Mouse (Mus musculus) CD8-positive naive resting alpha-beta T cell, adult 2 months (primary cell): ENCODE measurements around the gene Pdgfb.
A peak's percentile ranks its signal among the peaks of the same experiment; 100 is the strongest.

Source experiments
- DNase-seq, 2 experiments: peaks; one replicate each; pipeline ENCODE4 v3.0.0; 2022; ENCODE audit warnings: low read depth in 2 of 2, low spot score in 2 of 2

The Pdgfb gene

DNA sequence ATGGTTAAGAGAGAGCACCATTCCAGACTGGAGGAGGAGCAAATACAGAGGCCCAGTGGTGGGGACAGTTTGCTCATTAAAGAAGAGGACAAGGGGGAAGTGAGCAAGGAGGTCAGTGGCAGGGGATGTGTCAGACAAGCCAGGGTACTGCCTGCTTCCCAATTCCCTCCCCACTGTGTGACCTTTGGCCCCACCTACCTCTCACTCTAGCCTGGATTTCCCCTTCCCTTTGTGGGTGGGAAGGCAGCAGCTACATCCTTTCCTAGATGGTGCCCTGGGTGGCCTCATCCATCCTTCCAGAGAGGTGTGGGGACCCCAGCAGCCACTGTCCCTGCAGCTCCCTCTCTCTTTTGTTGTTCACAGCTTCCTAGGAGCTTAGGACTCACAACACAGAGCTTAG lies 20.1 kb upstream of the Pdgfb start:
- no peak for DNase-seq

DNA sequence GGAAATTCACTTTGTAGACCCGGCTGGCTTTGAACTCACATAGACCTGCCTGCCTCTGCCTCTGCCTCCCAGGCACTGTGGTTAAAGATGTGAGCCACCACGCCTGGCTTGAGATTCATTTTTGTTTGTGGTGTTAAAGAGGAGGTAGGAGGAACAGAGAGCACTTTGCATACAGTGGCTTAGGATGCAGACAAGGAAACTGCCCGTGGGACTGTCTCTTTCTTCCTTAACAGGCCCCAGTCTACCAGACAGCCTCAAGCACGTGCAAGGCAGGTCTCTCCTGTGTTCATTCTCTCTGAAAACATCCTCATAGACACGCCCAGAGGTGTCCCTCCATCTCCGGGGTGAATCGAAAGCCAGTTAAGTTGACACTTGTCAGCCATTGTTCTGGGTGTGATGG lies 19.6 kb upstream of the Pdgfb start:
- no peak for DNase-seq

DNA sequence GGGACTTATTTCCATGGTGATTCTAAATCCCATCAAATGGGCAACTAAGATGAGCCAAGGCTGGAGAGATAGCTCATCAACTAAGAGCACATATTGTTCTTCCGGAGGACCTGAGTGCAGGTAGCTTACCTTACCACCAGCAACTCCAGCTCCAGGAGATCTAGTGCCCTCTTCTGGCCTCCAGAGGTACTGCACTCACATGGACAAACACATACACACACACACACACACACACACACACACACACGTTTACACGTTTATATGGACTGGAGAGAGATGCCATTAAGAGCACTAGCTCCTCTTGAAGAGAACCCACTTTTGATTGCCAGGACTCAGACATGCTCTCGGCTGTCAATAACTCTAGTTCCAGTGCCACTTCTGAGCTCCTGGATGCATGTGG lies 16.4 kb upstream of the Pdgfb start:
- DNase-seq: no peak

DNA sequence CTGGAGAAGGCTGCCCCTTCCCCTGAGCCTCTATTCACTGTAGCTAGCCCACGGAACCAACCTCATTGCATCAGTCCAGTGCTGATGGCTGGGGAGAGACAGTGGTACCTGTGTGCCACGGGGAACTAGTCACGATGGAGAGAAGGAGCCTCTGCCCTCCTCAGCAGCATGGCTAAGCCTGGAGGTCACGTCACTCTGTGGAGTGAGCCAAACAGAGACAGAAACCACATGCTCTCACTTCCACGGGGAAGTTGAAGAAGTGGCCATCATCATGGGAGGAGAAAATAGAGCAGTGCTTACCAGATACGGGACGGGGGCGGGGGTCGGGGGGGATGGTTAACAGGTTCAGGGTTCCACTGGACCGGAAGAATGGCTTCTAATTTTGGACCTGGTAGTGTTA lies 15.6 kb upstream of the Pdgfb start:
- DNase-seq: no peak

DNA sequence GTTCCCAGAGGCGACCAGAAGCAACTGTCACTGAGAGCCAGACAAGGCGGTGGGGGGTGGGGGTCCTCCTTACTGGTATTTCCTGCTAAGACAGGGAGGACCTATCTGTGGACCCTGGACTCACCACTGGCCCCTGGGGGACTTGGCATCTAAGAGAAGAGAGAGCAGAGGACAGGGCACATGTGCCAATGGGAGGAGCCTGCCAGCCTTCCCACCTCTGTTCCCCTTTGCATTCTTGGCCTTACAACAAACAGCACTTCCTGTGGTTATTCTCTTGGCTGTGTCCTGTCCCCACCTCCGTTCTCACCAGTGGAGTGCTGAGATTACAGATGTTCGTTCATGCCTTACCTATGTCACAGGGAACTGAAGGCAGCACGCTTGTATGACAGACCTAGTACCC lies 14.1 kb upstream of the Pdgfb start:
- DNase-seq: no peak

DNA sequence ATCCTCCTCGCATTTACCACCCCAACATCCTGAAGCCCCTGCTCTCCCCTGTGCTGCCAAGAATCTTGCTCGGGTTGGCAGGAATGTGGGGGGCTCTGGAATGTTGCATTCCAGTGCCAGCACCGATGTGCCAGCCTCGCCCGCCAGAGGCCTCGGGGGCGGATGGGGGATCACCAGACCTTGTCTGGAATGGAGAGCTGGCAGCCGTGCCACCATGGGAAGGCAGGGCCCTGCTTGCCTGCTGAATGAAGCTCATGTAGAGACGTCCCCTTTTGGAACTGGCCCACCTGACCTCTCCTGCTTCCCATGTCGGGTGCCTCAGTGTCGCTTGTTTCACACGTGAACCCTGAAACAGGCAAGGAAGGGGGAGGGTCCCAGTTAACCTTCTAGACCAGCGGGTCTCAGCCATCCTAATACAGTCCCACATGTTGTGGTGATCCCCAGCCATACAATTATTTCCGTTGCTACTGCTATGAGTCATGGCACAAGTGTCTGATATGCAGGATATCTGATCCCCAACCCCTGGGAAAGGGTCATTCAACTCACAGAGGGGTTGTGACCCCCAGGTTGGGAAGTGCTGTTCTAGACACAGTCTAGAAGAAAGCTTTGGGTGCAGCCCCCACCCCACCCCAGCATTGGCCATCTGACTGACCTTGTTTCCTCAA lies 12.0 kb upstream of the Pdgfb start:
- DNase-seq: no peak

DNA sequence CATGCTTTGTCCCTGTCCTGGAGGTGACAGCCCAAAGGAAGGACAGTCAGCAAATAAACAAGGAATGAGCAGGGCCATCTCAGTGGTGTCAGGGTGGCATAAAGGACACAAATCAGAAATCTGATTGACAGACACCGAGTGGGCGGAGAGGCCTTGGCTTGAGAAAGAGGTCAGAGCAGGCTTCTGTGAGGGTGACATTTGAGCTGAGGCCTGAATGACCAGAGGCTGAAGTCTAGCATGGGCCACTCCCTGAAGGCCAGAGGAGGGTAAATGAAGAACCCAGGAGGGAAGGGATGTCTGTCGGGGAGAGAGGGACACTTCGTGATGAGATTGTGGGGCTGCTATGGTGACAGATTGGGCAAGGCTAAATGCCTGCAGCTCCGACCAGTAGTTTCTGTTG lies 11.3 kb upstream of the Pdgfb start:
- no peak for DNase-seq

DNA sequence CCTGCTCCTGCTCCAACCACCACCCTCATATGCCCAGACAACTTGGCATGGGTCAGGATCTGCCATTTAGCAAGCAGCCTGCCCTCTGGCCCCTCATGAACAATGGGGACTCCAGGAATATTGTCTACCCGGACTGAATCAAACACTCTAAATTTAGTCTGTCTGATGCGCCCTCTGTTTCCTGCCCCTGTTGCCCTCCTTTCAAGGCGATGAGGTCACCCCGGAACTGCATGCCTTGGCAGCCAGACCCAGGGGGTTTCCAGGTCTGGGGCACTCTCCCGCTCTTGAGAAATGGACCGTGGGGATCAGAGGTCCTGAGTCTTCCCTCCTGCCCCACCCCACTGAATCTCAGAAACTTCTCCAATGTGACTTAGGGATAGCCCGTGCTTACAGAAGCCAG lies 10.8 kb upstream of the Pdgfb start:
- DNase-seq: peak; percentile 32 to 53

DNA sequence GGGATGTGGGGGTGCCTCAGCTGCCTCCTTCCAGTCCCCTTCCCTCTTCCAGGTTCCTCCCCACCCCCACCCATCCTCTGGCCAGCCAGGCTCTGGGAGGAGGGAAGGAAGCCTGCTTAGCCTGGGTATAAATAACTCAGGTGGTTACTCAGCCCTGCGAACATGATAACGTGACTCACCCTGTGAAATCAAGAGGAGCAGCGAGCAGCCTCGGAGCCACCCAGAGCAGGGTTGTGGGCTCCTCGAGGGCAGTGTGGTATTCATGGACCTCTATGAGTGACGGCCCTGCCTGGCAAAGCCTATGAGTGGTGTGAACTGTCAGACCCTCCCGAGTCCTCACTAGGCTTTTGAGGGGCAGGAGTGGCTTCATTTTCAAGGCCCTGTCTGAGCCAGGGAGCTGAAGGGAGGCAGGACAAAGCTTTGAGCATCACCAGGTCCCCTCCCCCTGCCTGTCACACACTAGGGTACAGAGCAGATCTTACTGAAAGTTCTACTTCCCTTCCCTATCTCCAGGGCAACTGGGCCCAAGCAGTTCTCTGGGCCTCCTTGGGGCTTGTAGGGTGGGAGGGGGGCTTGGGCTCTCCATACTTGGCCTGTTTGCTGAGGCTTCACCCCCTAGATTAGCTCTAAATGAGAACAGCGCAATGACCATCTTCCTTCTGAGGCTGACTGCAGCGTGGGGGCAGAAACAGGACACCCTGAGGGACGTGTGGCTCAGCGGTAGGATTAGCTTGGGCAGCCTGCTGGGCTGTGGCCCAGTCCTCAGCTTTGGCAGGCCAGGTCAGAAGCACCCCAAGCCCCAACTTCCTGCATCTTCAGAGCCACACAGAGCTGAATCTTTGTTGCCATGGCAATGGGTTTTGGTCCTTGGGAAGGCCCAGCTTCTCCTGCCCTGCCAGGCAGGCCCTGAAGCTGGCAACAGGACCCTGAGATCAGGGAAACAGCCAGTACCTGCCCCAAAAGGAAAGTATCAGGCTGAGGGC lies 9.8 kb upstream of the Pdgfb start:
- DNase-seq: no peak

DNA sequence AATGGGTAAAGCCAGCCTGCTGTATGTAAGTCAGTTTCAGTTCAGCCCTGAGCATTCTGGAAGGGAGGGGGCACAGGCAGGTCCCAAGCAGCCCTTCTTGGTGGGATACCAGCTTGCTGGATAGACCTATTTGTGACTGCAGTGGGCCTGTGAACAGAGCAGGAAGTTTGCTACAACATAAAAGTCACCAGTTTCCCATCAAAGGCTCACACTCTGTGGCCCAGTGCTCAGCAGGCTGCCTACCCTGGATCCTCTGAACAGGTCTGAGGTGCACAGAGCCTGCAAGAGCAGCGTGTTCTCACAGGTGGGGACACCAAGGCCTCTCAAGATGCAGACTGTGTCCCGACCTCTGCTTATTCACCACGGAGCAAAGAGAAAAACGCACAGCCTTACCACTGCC lies 5.7 kb upstream of the Pdgfb start:
- peak in 1 of 2 experiments; percentile 38 for DNase-seq

DNA sequence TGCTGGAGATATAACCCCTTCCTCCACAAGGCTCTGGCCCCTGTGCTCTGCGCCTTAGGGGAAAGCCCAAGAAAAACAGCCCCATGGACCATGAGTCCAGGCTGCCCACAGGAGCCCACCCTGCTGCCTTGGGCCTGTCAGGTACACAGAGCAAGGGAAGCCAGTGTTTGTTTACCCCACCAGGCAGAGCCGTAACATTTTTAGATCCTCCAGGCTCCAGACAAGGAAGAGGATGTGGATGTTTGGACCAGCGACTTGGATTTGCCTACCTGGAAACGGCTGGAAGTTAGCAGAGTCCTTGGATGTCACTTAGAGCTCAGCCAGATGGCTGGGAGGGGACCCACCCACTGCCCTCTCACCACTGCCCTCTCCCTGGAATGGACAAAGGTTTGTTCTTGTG lies 4.8 kb upstream of the Pdgfb start:
- DNase-seq: no peak

DNA sequence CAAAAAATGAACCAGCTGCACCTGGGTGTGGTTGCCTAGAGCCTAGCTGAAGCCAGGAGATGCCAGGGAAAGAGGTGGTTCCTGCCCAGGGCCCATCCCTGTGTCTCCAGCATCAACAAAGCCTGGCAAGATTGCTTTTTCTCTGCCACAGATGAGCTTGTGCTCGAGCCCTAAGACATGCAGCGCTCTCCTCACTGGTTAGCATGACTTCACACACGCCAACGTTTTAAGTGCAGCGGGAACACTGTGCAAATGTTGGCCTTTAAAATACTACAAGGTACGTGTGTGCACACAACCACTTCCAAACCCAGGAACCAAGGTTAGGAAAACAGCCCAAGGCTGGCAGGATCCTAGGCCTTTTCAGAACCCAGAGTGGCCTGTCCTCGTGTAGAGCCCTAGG lies 4.4 kb upstream of the Pdgfb start:
- no peak for DNase-seq

DNA sequence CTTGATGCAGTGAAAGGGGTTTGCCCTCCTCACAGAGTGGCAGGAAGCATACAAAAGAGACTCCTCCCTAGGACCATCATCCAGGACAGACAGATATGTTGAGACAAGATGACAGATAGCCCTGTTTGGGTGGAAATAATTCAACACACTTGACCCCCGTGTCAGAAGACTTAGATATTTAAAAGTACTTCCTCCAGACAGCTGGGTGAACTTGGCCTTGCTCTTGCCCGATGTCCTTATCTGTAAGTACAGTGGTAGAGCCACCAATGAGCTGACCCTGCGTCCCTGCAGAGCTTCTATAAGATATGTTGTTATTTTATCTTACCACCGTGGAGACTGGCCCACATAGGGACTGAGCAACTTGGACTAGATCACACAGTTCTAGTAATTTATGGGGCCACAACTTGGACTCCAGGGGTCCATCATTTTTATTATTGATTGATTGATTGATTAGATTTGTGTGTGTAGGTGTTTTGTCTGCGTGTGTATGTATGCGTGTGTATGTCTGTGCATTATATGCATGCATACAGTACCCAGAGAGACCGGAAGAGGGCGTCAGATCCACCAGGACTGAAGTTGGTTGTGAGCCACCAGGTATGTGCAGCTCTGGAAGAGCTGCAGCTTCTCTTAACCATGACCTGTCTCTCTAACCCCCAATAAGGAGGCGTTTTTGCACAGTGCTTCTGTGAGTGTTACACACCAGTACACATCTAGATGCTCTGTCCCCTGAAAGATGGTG lies 2.0 kb upstream of the Pdgfb start:
- no peak for DNase-seq

DNA sequence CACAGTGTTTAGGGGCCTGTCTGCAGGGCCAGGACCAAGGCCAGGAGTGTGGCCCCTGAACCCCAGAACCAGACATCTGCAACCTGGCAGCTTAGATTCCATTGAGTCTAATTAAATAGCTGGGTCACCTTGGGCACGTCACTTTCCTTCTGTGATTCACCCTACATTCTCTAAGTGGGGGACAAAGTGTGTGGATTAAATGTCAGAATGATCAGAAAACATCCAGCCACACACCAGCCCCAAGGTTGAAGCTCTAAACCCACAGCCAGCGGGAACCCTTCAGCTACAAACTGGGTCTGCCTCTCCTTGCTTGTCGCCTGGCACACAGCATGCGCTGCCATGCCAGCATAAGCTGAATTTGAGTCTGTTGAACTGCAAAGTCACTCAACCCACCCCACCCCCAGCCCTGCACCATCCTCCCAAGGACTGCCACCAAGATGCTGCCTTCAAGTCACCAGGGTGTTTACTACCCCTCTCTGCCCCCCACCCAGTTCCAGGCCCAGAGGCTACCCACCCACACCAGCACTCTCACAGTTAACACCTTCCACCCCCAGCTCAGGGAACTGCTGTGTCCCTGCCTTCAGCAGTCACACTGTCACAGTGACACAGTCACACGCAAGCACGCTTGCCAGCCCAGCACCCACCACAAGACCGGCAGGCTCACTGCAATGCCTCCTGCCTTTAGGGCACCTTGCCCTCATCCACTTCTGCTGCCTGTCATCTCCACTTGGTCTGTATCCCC lies 605 bp upstream of the Pdgfb start:
- DNase-seq: no peak

DNA sequence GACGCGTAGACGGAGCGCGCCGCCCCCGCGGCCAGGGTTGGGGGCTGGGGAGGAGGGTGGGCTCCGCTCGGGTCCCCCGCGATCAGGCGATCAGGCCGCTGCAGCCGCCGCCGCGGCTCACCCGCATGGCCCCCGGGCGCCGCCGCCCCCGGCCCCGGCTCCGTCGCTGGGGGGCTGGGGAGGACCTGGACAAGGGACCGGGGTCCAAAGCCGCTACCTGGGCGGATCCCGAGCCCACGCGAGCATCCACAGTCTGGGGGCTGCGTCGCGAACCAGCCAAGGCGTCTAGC lies 801 bp downstream of the Pdgfb start:
- no peak for DNase-seq

DNA sequence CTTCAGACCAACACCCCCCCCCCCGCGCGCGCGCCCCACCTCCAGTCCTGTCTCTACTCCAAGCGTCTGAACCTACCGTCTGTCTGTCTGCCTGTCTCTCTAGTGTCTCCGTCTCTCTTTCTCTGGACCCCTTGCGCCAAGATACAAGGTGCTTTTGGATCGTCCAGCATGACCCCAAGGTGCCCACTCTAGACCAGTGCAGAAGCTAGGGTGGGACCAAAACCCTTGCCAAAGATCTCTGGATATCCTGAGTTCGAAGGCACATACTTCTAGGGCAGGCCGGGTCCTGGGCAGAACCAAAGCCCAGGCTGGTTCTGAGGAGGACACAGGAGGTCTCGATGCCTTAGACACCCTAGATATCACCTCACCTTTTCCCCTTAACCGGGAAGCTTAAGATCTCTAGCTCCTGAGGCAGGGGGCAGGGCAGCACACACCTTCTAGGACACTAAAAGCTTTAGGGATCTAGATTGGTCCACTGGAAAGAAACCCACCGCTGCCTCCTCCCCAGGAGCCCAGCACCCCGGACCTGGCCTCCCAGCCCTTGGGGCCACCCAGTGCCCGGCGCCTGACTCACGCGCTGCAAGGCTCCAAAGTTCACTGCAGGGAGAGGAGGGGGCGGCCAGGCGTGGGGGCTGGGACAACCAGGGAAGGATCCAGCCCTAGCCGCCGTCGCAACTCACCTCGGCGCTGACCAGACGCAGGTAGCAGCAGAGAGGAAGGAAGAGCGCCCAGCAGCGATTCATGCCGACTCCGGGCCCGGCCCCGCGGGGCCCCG lies 1.3 kb downstream of the Pdgfb start:
- no peak for DNase-seq

DNA sequence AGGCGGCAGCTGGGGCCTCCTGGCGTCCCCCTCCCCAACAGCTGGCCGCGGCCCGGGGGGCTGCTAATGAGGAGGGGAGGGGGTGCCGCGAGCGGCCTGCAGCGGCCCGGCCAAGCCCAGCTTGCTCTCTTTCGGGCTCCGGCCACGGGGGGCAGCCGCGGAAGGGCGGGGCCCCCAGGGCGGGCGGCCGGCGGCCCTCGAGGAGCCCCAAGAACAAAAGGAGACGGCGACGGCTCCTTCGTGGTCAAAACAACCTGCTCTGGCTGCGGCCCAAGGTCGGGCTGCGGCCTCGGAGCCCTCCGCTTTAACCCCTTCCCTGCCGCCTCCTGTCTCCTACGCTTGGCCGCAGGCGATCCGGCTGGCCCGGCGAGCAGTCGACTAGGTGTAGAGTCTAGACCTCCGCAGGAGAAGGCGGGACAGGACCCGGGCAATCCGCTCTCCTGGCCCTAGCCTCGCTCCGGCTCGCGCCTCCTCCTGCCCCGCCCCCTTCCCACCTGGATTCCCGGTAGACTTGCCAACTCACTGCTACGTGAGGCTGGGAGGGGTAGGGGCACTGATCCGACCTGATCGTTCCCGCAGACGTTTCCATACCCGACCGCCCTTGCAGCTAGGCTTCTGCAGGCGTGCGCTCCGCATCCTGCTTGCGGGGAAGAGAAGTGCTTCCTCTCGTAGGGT lies 2.1 kb downstream of the Pdgfb start:
- DNase-seq: no peak

DNA sequence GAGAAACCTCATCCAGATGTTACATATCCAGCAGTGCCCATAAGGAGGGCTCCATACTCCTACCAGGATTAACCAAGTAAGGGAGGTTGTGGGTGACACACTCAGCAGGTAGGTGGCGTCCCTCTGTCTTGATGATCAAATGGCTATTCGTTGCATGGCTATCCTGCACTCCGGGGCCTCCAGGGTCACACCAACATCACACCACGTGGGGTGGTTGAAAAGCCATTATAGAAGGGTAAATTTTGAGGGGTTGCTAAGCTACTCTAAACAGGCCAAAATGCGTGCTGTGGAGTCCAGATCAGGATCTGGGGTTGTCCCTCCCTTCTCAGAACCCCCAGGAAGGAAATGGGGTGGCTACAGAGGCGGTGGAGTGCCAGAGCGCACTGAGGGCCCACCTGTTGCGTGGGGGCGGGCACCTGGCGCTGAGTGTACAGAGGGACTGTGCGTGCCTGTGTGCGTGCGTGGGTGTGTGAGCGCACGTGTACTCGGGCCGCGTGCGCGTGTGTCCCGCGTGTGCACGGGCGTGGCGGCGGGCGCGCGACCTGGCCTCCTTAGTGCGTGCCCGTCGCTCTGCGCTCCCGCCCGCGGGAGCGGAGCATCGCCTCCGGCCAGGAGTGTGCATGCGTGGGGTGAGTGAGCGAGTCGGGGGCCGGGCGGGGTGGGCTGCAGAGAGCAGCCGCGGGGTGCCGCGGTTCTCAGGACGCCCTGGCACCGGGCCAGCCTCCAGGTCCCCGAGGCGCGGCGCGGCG lies 2.8 kb downstream of the Pdgfb start:
- DNase-seq: peak in 1 of 2 experiments; percentile 37

DNA sequence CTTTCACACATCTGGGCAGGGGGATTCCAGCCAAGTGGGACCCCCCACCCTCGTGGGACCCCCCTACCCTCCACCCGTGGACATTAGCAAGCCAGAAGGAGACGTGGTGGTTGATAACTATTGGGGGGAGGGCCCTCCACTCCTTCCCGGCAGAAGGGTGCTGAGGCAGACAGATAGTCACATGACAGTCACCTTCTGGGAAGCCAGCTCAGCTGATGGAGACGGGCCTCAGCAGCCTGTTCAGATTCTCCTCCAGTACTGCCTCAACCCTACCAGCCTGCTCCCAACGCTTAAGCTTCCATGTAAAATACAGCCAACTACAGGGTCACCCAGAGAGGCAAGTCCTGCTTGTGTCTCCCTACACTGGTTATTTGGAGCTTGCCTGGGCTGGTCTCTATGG lies 3.6 kb downstream of the Pdgfb start:
- no peak for DNase-seq
